Mouse (Mus musculus) thymus, adult 2 months (tissue): ENCODE data around the gene Trip6. TPM values are rescaled to one million over a fixed set of nuclear protein-coding genes. Genes with fewer than 3 reads are reported as not detected.

Source experiments
- DNase-seq: peaks from one replicate; pipeline ENCODE4 v3.0.0; 2021
- H3K27ac ChIP-seq: fragments of 200-500 bp; 2 replicates; pipeline ENCODE4 v1.5.1; 2012; ENCODE audit warnings: low read length, control low read depth; ENCODE audit not compliant: control insufficient read depth, insufficient read depth
- H3K27me3 ChIP-seq: fragments of 200-500 bp; 2 replicates; pipeline ENCODE4 v1.6.1; 2012; ENCODE audit warnings: mild to moderate bottlenecking, low read length, moderate library complexity, mixed read lengths; ENCODE audit not compliant: control insufficient read depth, insufficient read depth
- H3K36me3 ChIP-seq: fragments of 200-500 bp; 2 replicates; pipeline ENCODE4 v1.6.1; 2012; ENCODE audit warnings: mild to moderate bottlenecking, low read length, moderate library complexity; ENCODE audit not compliant: control insufficient read depth, insufficient read depth
- H3K4me1 ChIP-seq: fragments of 200-500 bp; replicated peaks from 2 replicates; pipeline ENCODE4 v1.6.1; 2012; ENCODE audit warnings: low read length; ENCODE audit not compliant: control insufficient read depth, insufficient read depth
- H3K4me3 ChIP-seq: fragments of 200-500 bp; 2 replicates; pipeline ENCODE4 v1.5.1; 2012; ENCODE audit warnings: mild to moderate bottlenecking, low read length, control low read depth, moderate library complexity; ENCODE audit not compliant: control insufficient read depth, insufficient read depth
- CTCF ChIP-seq: fragments of 200-500 bp; IDR thresholded peaks from 2 replicates; pipeline ENCODE4 v1.5.1; 2012; ENCODE audit warnings: mild to moderate bottlenecking, control low read depth, low read length, moderate library complexity, borderline replicate concordance; ENCODE audit not compliant: control insufficient read depth, poor library complexity, insufficient read depth; ENCODE audit errors: extremely low read depth
- POLR2A ChIP-seq: fragments of 200-500 bp; IDR thresholded peaks from 2 replicates; pipeline ENCODE4 v1.6.1; 2012; ENCODE audit warnings: mild to moderate bottlenecking, low read length, control low read depth, moderate library complexity; ENCODE audit not compliant: control insufficient read depth, poor library complexity, insufficient read depth; ENCODE audit errors: extremely low read depth
- WGBS: fragments of 180-500 bp; shearing (Covaris S2); methylation state at CpG from one replicate; pipeline ENCODE4 v1.1.7; 2018; 5-methylcytosine and 5-hydroxymethylcytosine counted together
- polyA plus RNA-seq: library from polyadenylated mRNA; depleted of rRNA; stranded (reverse); fragments of >200 nt; gene quantifications from 2 replicates; pipeline ENCODE4 v1.2.3, GENCODE M21; 2012

The Trip6 gene
- polyA plus RNA-seq, 1 experiment: 28.0 TPM

- H3K4me3 ChIP-seq: no peak overlapping the region
- peaks cover 16% of the 10 kb centered on the region for H3K4me1 ChIP-seq
- no peak for DNase-seq
- no peaks in the 10 kb centered on the region for H3K27me3 ChIP-seq
- TF ChIP-seq CTCF (no peak), POLR2A (no peak)
- H3K27ac ChIP-seq: no peak overlapping the region
- H3K36me3 ChIP-seq: no peaks in the 10 kb centered on the region
- 92% methylated on average over 7 of the region's 7 CpGs for WGBS
Observed at GRCm38 (mm10) chr5:137330910-137331309, 16.7 kb upstream of the Trip6 start.

GRCm38 (mm10) chr5:137320996-137321395, 6.8 kb upstream of the Trip6 start:
- TF ChIP-seq CTCF (no peak), POLR2A (no peak)
- H3K4me3 ChIP-seq: no peak overlapping the region
- no peak overlapping the region for H3K27ac ChIP-seq
- no peak for DNase-seq
- H3K36me3 ChIP-seq: peaks cover 7% of the 10 kb centered on the region; the same call in 1 of the 2 replicates
- no peaks in the 10 kb centered on the region for H3K4me1 ChIP-seq
- WGBS: 97% methylated on average over 3 of the region's 3 CpGs
- no peaks in the 10 kb centered on the region for H3K27me3 ChIP-seq

GRCm38 (mm10) chr5:137318570-137318969, 4.4 kb upstream of the Trip6 start:
- Histone ChIP-seq H3K4me1 (peaks cover 9% of the 10 kb centered on the region), H3K27me3 (no peaks in the 10 kb centered on the region), H3K27ac (no peak overlapping the region), H3K4me3 (no peak overlapping the region), H3K36me3 (peaks cover 4% of the 10 kb centered on the region; the same call in 1 of the 2 replicates)
- DNase-seq: no peak
- 100% methylated on average over 1 of the region's 1 CpGs for WGBS
- no peak for TF ChIP-seq POLR2A
- TF ChIP-seq CTCF: no peak

GRCm38 (mm10) chr5:137317361-137317760, 3.2 kb upstream of the Trip6 start:
- 97% methylated on average over 8 of the region's 8 CpGs for WGBS
- H3K4me3 ChIP-seq: no peak overlapping the region
- H3K27me3 ChIP-seq: no peaks in the 10 kb centered on the region
- H3K4me1 ChIP-seq: peaks cover 12% of the 10 kb centered on the region
- H3K27ac ChIP-seq: no peak overlapping the region
- no peak for TF ChIP-seq CTCF
- TF ChIP-seq POLR2A: no peak
- DNase-seq: no peak
- H3K36me3 ChIP-seq: no peaks in the 10 kb centered on the region

GRCm38 (mm10) chr5:137315084-137315903, 1.1 kb upstream of the Trip6 start:
- Histone ChIP-seq H3K4me3 (no peak overlapping the region), H3K36me3 (no peaks in the 10 kb centered on the region), H3K27ac (no peak overlapping the region), H3K27me3 (no peaks in the 10 kb centered on the region), H3K4me1 (peaks cover 12% of the 10 kb centered on the region)
- peak; percentile 63 for DNase-seq
- WGBS: 68% methylated on average over 30 of the region's 30 CpGs
- TF ChIP-seq CTCF (peak; percentile 65; the same call in 1 of the 2 replicates), POLR2A (no peak)

GRCm38 (mm10) chr5:137313466-137314192, 575 bp downstream of the Trip6 start:
- Histone ChIP-seq H3K36me3 (no peaks in the 10 kb centered on the region), H3K27ac (no peak overlapping the region), H3K4me1 (peaks cover 12% of the 10 kb centered on the region), H3K4me3 (peak overlapping the region; percentile 22), H3K27me3 (no peaks in the 10 kb centered on the region)
- no peak for TF ChIP-seq CTCF
- no peak for TF ChIP-seq POLR2A
- 21% methylated on average over 22 of the region's 22 CpGs for WGBS
- DNase-seq: no peak
